Mouse (Mus musculus) kidney, adult 2 months (tissue): ENCODE measurements around the gene Hbq1b. TPM values are rescaled to one million over a fixed set of nuclear protein-coding genes. Genes with fewer than 3 reads are reported as not detected.
"Not testable (repeated sequence)": the region's sequence is repeated elsewhere in the genome, so short reads cannot be mapped to it uniquely, and the experiment has no call there.

Experiments
- DNase-seq: peaks from one replicate; pipeline ENCODE4 v3.0.0; 2021
- H3K27ac ChIP-seq: fragments of 200-500 bp; 2 replicates; pipeline ENCODE4 v1.5.1; 2012; ENCODE audit warnings: low read depth, low read length, control low read depth, inconsistent platforms; ENCODE audit not compliant: insufficient read depth
- H3K27me3 ChIP-seq: fragments of 200-500 bp; replicated peaks from 2 replicates; pipeline ENCODE4 v1.6.1; 2012; ENCODE audit warnings: mild to moderate bottlenecking, moderate library complexity, low read length, inconsistent platforms; ENCODE audit not compliant: control insufficient read depth, insufficient read depth
- H3K36me3 ChIP-seq: fragments of 200-500 bp; 2 replicates; pipeline ENCODE4 v1.6.1; 2012; ENCODE audit warnings: mild to moderate bottlenecking, moderate library complexity, low read length, inconsistent platforms; ENCODE audit not compliant: control insufficient read depth, insufficient read depth
- H3K4me1 ChIP-seq: fragments of 200-500 bp; 2 replicates; pipeline ENCODE4 v1.6.1; 2011; ENCODE audit warnings: low read length; ENCODE audit not compliant: control insufficient read depth, insufficient read depth
- H3K4me3 ChIP-seq: fragments of 200-500 bp; 2 replicates; pipeline ENCODE4 v1.5.1; 2011; ENCODE audit warnings: mild to moderate bottlenecking, low read depth, low read length, control low read depth; ENCODE audit not compliant: insufficient read depth
- CTCF ChIP-seq: fragments of 200-500 bp; conservative IDR thresholded peaks from 2 replicates; pipeline ENCODE4 v1.5.1; 2011; ENCODE audit warnings: low read depth, mild to moderate bottlenecking, control low read depth, low read length, moderate library complexity, mixed read lengths; ENCODE audit not compliant: insufficient read depth, insufficient read length
- POLR2A ChIP-seq: fragments of 200-500 bp; IDR thresholded peaks from one replicate; pipeline ENCODE4 v1.6.1; 2011; ENCODE audit warnings: low read depth, low read length, control low read depth
- WGBS: fragments of 180-500 bp; shearing (Covaris S2); methylation state at CpG from one replicate; pipeline ENCODE4 v1.1.7; 2018; 5-methylcytosine and 5-hydroxymethylcytosine counted together
- polyA plus RNA-seq: library from polyadenylated mRNA; depleted of rRNA; stranded (reverse); fragments of >200 nt; gene quantifications from 2 replicates; pipeline ENCODE4 v1.2.3, GENCODE M21; 2012

Gene Hbq1b
- polyA plus RNA-seq, 1 experiment: 0.22 TPM

DNA sequence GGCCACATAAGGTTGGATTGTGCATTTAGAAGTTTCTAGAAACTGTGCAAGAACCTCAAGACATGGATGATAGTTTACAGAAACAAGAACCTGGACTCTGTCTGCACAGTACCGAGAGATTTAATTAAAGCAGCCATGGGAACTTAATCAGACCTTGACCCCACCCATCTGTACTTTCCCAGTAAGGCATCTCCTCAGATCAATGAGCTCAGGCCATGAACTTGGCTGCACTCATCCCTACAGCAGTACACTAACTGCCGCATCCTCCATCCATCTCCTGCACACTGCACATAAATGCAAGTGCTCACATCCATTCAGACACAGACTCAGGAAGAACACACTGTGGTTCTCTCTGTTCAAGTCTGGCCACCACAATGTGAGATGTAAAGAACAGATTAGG is 6.1 kb upstream of the Hbq1b start:
- no peaks in the 10 kb centered on the region for H3K36me3 ChIP-seq
- TF ChIP-seq POLR2A: no peak
- no peak for TF ChIP-seq CTCF
- H3K27ac ChIP-seq: no peak overlapping the region
- H3K4me1 ChIP-seq: no peaks in the 10 kb centered on the region
- WGBS: 38% methylated on average over 2 of the region's 2 CpGs
- DNase-seq: no peak
- H3K27me3 ChIP-seq: no peaks in the 10 kb centered on the region
- no peak overlapping the region for H3K4me3 ChIP-seq

DNA sequence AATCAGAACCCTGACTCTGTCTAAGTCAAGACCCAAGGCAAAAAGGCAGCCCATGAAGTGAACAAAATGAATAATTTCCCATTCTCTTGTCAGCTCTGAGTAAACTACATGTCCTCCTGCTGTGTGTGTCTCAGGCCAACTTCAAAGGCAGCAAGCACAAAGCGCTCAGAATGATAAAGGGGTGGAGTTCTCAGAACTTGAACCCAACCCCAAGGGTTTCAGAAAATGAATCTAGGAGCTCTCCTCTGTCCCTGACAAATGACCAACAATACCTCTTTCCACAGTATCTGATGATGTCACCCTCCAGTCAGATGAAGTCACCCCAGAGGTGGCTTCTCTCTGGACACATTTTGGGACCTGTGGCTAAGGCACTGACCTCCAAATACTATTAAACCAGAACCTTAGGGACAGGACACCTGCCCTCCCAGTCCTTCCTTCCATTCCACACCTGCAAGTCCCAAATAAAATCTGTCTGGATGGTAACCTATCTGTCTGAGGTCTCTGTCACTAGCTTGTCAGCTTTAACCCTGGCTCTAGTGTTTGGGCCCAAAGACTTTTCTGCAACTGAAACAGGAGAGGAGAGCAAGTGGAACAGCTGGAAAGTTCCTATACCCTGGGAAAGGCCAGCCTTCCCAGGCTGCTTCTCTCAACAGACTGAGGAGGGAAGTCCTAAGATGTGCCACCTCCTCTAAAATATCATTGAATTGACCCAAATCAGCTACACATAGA is 5.2 kb upstream of the Hbq1b start:
- no peak for DNase-seq
- 83% methylated on average over 1 of the region's 1 CpGs for WGBS
- H3K4me3 ChIP-seq: no peak overlapping the region

DNA sequence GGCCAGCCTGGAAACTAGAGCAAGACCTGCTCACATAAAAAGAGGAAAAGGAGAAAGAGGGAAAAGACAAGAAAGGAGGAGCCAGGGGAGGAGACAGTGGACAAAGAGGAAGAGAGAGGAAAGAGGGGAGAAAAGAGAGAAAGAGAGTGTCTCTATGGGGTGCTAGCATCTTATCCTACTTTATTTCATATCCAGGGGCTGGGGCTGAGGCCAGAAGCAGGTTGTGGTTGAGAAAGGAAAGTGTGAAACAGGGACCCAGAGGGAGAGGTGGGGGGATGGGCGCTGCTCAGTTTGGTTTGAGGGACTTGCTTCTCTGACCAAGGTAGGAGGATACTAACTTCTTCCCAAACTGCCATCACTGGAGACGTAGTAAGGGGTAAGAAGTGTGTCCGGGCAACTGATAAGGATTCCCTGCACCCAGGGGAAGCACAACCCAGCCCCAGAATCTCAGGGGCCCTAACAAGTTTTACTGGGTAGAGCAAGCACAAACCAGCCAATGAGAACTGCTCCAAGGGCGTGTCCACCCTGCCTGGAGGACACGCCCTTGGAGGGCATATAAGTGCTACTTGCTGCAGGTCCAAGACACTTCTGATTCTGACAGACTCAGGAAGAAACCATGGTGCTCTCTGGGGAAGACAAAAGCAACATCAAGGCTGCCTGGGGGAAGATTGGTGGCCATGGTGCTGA is 3.5 kb upstream of the Hbq1b start, which contains the start of gene Hba-a1:
Gene Hba-a1 (plus strand): TSS at position 421 of the 687 bp plus-strand sequence.
- H3K27ac ChIP-seq, H3K4me1 ChIP-seq, H3K4me3 ChIP-seq, DNase-seq, H3K27me3 ChIP-seq, H3K36me3 ChIP-seq: not testable (repeated sequence)
- 69% methylated on average over 1 of the region's 5 CpGs for WGBS

More for the DNA sequence above, 5.2 kb upstream of the Hbq1b start:
- H3K4me1 ChIP-seq: no peaks in the 10 kb centered on the region
- H3K27me3 ChIP-seq: no peaks in the 10 kb centered on the region
- no peak overlapping the region for H3K27ac ChIP-seq
- TF ChIP-seq CTCF: no peak
- TF ChIP-seq POLR2A: no peak
- H3K36me3 ChIP-seq: no peaks in the 10 kb centered on the region

DNA sequence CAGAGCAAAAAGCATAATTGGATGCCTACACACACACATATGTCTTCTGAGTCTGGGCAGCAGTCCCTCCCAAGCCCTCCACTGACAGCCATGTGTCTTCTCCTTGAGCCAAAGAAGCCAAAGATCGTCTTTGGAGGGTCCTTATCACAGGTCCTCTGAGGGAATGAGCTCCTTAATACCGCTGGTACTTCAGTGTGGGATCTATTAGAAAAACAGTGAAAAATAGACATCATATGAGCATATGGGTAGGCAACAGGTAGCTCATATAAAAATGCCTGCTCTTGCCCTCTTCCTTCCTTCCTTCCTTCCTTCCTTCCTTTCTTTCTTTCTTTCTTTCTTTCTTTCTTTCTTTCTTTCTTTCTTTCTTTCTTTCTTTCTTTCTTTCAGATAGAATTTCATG is 2.2 kb upstream of the Hbq1b start:
- WGBS: 65% methylated on average over 2 of the region's 2 CpGs
- DNase-seq, H3K4me1 ChIP-seq: not testable (repeated sequence)

DNA sequence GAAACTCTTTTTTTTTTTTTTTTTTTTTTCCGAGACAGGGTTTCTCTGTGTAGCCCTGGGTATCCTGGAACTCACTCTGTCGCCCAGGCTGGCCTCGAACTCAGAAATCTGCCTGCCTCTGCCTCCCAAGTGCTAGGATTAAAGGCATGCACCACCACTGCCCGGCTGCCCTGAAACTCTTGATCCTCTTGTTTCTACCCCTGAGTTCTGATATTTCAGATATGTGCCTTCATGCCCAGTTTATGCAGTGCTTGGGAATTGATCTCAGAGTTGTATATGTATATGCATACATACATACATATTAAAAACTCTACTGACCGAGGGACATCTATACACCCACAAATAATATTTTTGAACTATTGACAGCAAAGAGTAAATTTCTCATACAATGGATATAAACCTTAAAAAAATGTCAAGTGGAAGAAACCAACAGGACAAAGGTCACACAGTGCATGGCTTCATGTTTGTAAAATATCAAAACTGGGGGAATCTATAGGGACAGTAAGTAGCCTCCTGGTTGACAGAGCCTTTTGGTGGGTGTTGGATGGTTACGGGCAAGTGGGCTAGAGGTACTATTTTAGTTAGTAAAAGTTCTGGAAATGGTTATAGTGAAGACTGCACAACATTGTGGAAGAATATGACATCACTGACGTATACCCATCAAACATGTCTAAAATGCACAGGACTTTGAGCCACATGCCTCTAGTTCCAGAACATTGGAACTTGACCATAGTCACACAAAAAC is 1.6 kb upstream of the Hbq1b start:
- H3K27me3 ChIP-seq: no peaks in the 10 kb centered on the region
- TF ChIP-seq CTCF: no peak
- TF ChIP-seq POLR2A: no peak
- 84% methylated on average over 7 of the region's 7 CpGs for WGBS
- H3K4me3 ChIP-seq: no peak overlapping the region
- no peak for DNase-seq
- no peak overlapping the region for H3K27ac ChIP-seq
- no peaks in the 10 kb centered on the region for H3K4me1 ChIP-seq
- no peaks in the 10 kb centered on the region for H3K36me3 ChIP-seq

More for the DNA sequence above, 2.2 kb upstream of the Hbq1b start:
- H3K4me3 ChIP-seq, H3K27ac ChIP-seq, H3K27me3 ChIP-seq, H3K36me3 ChIP-seq: not testable (repeated sequence)

DNA sequence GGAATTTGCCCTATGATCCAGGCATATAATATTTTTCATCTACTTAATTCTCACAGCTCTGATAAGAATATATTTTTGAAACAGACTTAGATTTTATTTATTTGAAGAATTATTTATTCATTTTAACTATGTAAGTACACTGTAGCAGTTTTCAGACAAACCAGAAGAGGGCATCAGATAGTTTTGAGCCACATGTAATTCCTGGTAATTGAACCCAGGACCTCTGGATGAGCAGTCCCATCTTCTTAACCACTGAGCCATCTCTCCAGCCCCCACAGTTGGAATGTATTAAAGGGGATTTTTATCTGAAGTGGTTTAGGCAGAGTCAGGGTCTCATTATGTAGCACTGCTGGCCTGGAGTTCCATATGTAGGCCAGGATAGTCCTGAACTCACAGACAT is 878 bp upstream of the Hbq1b start:
- H3K27me3 ChIP-seq, H3K36me3 ChIP-seq, H3K27ac ChIP-seq, DNase-seq, H3K4me3 ChIP-seq, H3K4me1 ChIP-seq: not testable (repeated sequence)

DNA sequence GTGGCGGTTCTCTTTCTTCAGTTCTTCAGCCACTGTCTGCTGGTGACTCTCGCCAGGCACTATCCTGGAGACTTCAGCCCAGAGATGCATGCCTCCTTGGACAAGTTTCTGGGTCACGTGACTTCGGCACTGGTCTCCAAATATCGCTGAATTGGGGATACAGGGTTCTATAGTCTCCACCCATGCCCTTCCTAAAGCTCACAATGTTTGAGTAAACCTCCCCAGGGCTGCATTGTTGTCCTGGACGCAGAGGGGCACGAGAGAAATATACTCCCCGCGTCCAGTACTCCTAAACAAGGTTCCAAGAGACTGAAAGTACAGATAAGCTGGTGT is 694 bp downstream of the Hbq1b start:
- Histone ChIP-seq H3K4me3 (no peak overlapping the region), H3K4me1 (no peaks in the 10 kb centered on the region), H3K36me3 (no peaks in the 10 kb centered on the region), H3K27me3 (no peaks in the 10 kb centered on the region), H3K27ac (no peak overlapping the region)
- TF ChIP-seq CTCF (no peak), POLR2A (no peak)
- no peak for DNase-seq
- WGBS: 75% methylated on average over 9 of the region's 9 CpGs

DNA sequence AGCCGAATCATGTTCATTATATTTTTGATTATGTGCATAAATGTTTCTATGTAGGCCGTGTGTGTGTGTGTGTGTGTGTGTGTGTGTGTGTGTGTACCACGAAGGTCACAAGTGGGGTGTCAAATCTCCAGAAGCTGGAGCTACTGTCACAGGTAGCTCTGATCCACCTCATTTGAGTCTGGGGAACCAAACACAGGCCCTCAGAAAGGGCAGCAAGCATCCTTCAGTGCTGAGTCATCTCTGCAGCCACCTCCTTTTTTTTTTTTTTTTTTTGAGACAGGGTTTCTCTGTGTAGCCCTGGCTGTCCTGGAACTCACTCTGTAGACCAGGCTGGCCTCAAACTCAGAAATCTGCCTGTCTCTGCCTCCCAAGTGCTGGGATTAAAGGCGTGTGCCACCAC is 6.1 kb downstream of the Hbq1b start:
- not testable (repeated sequence) for H3K4me3 ChIP-seq, H3K27ac ChIP-seq, H3K27me3 ChIP-seq, DNase-seq, H3K4me1 ChIP-seq, H3K36me3 ChIP-seq
- 88% methylated on average over 4 of the region's 4 CpGs for WGBS

DNA sequence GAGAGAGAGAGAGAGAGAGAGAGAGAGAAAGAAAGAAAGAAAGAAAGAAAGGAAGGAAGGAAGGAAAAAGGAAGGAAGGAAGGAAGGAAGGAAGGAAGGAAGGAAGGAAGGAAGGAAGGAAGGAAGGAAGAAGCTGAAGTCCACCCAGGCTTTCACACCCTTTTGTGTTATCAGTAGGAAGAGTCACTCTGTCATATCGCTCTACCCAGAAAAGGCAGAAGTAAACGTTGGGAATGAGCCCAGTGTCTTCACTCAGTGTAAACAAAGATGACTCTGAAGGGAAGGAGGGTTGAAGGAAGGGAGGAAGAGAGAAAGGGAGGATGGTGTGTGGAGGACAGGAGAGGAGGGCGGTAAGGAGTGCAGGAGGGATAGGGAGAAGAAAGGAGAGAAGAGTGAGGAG is 6.7 kb downstream of the Hbq1b start:
- not testable (repeated sequence) for H3K4me3 ChIP-seq, H3K27ac ChIP-seq, H3K36me3 ChIP-seq, H3K27me3 ChIP-seq, DNase-seq, H3K4me1 ChIP-seq
- 58% methylated on average over 3 of the region's 3 CpGs for WGBS

DNA sequence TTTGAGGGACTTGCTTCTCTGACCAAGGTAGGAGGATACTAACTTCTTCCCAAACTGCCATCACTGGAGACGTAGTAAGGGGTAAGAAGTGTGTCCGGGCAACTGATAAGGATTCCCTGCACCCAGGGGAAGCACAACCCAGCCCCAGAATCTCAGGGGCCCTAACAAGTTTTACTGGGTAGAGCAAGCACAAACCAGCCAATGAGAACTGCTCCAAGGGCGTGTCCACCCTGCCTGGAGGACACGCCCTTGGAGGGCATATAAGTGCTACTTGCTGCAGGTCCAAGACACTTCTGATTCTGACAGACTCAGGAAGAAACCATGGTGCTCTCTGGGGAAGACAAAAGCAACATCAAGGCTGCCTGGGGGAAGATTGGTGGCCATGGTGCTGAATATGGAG is 9.4 kb downstream of the Hbq1b start, which contains the start of gene Hba-a2:
Gene Hba-a2 (plus strand): TSS at position 287 of the 400 bp plus-strand sequence.
- no CpG with 5 or more reads among the region's 4 CpGs for WGBS
- H3K4me3 ChIP-seq, H3K27ac ChIP-seq, H3K36me3 ChIP-seq, H3K27me3 ChIP-seq, DNase-seq, H3K4me1 ChIP-seq: not testable (repeated sequence)
